Mouse (Mus musculus): Measurements from ENCODE around the gene Cyp2e1. TPM values are rescaled to one million over a fixed set of nuclear protein-coding genes. Genes with fewer than 3 reads are reported as not detected.

The Cyp2e1 gene
- polyA plus RNA-seq, 1 experiment from 2014 or later = not detected

GRCm38 (mm10) chr7:140765888-140766739 is 2.6 kb downstream of the Cyp2e1 start:
- WGBS (ENCODE audit: insufficient replicate concordance) = 47% methylated on average over 12 of the region's 12 CpGs
- no peak overlapping the region for H3K27ac ChIP-seq
- no peaks in the 10 kb centered on the region for H3K4me1 ChIP-seq
- H3K36me3 ChIP-seq = no peaks in the 10 kb centered on the region
- no peaks in the 10 kb centered on the region for H3K9me3 ChIP-seq (replicated peaks)
- H3K4me2 ChIP-seq = no peak overlapping the region
- H3K9ac ChIP-seq = no peak overlapping the region
- no peaks in the 10 kb centered on the region for H3K27me3 ChIP-seq (replicated peaks)
- no peak for ATAC-seq
- H3K4me3 ChIP-seq = no peak overlapping the region

DNA sequence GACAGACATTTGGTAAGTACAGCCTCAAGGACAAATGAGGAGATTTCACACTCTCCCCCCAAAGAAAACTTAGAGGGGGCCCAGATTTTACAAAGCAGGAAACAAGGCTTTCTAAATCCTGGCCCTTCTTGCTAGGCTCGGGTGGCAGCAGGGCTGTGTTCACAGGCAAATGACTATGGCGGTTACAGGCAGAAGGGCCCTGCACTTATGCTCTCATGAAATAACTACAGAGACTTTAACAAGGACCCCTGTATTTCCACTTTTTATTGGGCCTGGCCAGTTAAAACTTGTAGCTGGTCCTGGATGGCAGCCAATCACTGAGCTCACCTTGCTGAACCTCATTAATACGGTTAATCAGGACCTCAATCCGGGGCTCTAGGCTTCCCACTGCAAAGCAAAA is 17.0 kb downstream of the Cyp2e1 start:
- H3K36me3 ChIP-seq = no peaks in the 10 kb centered on the region
- no peaks in the 10 kb centered on the region for H3K9me3 ChIP-seq (replicated peaks)
- no peak overlapping the region for H3K9ac ChIP-seq
- no peaks in the 10 kb centered on the region for H3K4me1 ChIP-seq
- no peak for ATAC-seq
- 64% methylated on average over 4 of the region's 4 CpGs for WGBS (ENCODE audit: insufficient replicate concordance)
- no peak overlapping the region for H3K4me3 ChIP-seq
- no peaks in the 10 kb centered on the region for H3K27me3 ChIP-seq (replicated peaks)
- no peak overlapping the region for H3K4me2 ChIP-seq
- no peak overlapping the region for H3K27ac ChIP-seq

- 63% methylated on average over 33 of the region's 33 CpGs for WGBS (ENCODE audit: insufficient replicate concordance)
- H3K9me3 ChIP-seq (replicated peaks) = no peaks in the 10 kb centered on the region
- H3K4me3 ChIP-seq = no peak within 1 kb of the TSS
- no peaks in the 10 kb centered on the region for H3K36me3 ChIP-seq
- ATAC-seq = no peak
- H3K4me2 ChIP-seq = no peak within 1 kb of the TSS
- no peaks in the 10 kb centered on the region for H3K27me3 ChIP-seq (replicated peaks)
- no peak within 1 kb of the TSS for H3K9ac ChIP-seq
- no peaks in the 10 kb centered on the region for H3K4me1 ChIP-seq
- no peak within 1 kb of the TSS for H3K27ac ChIP-seq
Measured at GRCm38 (mm10) chr7:140787406-140788052, 24.0 kb downstream of the Cyp2e1 start, which contains the start of gene Syce1. Syce1 (minus strand) TSS chr7:140787852.

GRCm38 (mm10) chr7:140788053-140788435 is 24.5 kb downstream of the Cyp2e1 start:
- Histone ChIP-seq H3K27ac (no peak overlapping the region), H3K4me2 (no peak overlapping the region), H3K9ac (no peak overlapping the region), H3K4me3 (no peak overlapping the region), H3K27me3 (replicated peaks) (no peaks in the 10 kb centered on the region), H3K9me3 (replicated peaks) (no peaks in the 10 kb centered on the region), H3K4me1 (no peaks in the 10 kb centered on the region), H3K36me3 (no peaks in the 10 kb centered on the region)
- WGBS (ENCODE audit: insufficient replicate concordance) = 71% methylated on average over 7 of the region's 7 CpGs
- no peak for ATAC-seq

DNA sequence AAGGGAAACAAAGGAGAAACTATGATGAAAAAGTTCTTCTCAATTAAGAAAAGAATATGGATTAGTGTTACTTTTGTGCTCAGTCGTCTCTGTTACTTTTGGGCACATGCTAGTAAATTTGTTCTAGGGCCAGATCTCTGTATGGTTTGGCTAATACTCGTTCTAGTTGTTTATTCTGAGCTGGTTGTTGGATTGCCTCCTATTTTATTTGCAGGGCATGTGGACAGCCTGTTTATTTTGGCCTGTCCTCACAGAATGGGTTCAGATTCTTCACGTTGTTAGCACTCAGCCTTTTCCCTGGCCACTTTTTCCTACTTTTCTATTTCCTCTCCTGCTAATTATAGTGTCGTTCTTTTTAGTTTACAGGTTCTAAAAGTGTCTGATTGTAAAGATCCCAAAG is 30.0 kb downstream of the Cyp2e1 start:
- 53% methylated on average over 4 of the region's 4 CpGs for WGBS (ENCODE audit: insufficient replicate concordance)
- no peak overlapping the region for H3K4me3 ChIP-seq
- ATAC-seq = no peak
- no peak overlapping the region for H3K9ac ChIP-seq
- H3K36me3 ChIP-seq = no peaks in the 10 kb centered on the region
- no peak overlapping the region for H3K27ac ChIP-seq
- no peaks in the 10 kb centered on the region for H3K4me1 ChIP-seq
- H3K27me3 ChIP-seq (replicated peaks) = no peaks in the 10 kb centered on the region
- H3K9me3 ChIP-seq (replicated peaks) = no peaks in the 10 kb centered on the region
- H3K4me2 ChIP-seq = no peak overlapping the region

DNA sequence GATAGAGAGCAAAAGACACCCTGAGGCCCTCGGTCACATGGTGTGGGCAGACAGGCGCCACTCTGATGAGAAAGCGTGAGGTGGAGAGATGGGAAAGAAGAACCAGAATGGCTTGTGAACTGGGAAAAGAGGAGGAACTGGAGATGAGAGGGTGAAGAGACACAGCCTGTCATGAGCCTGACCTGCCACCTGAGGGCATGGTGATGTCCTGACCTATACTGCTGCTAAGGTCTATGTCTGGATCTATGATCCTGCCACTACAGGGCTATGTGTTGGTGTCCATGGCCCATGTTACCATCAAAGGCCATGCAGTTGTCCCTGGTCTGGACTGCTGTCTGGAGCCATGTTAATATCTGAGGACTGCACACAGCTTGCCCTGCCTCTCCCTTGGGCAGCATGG is 34.1 kb downstream of the Cyp2e1 start:
- no peaks in the 10 kb centered on the region for H3K27me3 ChIP-seq (replicated peaks)
- H3K4me1 ChIP-seq = no peaks in the 10 kb centered on the region
- H3K4me3 ChIP-seq = no peak overlapping the region
- 74% methylated on average over 3 of the region's 3 CpGs for WGBS (ENCODE audit: insufficient replicate concordance)
- no peaks in the 10 kb centered on the region for H3K36me3 ChIP-seq
- no peak overlapping the region for H3K9ac ChIP-seq
- H3K27ac ChIP-seq = no peak overlapping the region
- no peak for ATAC-seq
- H3K4me2 ChIP-seq = no peak overlapping the region
- H3K9me3 ChIP-seq (replicated peaks) = no peaks in the 10 kb centered on the region

- Histone ChIP-seq H3K4me1 (no peaks in the 10 kb centered on the region), H3K27ac (no peak overlapping the region), H3K27me3 (replicated peaks) (no peaks in the 10 kb centered on the region), H3K9ac (no peak overlapping the region), H3K36me3 (no peaks in the 10 kb centered on the region), H3K4me2 (no peak overlapping the region), H3K4me3 (no peak overlapping the region), H3K9me3 (replicated peaks) (no peaks in the 10 kb centered on the region)
- 53% methylated on average over 2 of the region's 2 CpGs for WGBS (ENCODE audit: insufficient replicate concordance)
- ATAC-seq = no peak
Measured at GRCm38 (mm10) chr7:140798212-140798611, 34.7 kb downstream of the Cyp2e1 start.

GRCm38 (mm10) chr7:140802629-140803028 is 39.1 kb downstream of the Cyp2e1 start:
- no peak overlapping the region for H3K4me2 ChIP-seq
- no peak overlapping the region for H3K9ac ChIP-seq
- 67% methylated on average over 6 of the region's 6 CpGs for WGBS (ENCODE audit: insufficient replicate concordance)
- H3K4me1 ChIP-seq = no peaks in the 10 kb centered on the region
- H3K27ac ChIP-seq = no peak overlapping the region
- H3K36me3 ChIP-seq = no peaks in the 10 kb centered on the region
- H3K4me3 ChIP-seq = no peak overlapping the region
- no peaks in the 10 kb centered on the region for H3K27me3 ChIP-seq (replicated peaks)
- no peaks in the 10 kb centered on the region for H3K9me3 ChIP-seq (replicated peaks)
- ATAC-seq = no peak

- Histone ChIP-seq H3K9me3 (replicated peaks) (no peaks in the 10 kb centered on the region), H3K36me3 (no peaks in the 10 kb centered on the region), H3K27ac (no peak overlapping the region), H3K27me3 (replicated peaks) (no peaks in the 10 kb centered on the region), H3K9ac (no peak overlapping the region), H3K4me1 (no peaks in the 10 kb centered on the region), H3K4me3 (no peak overlapping the region), H3K4me2 (no peak overlapping the region)
- 8% methylated on average over 1 of the region's 1 CpGs for WGBS (ENCODE audit: insufficient replicate concordance)
- peak; percentile 54 for ATAC-seq
Measured at GRCm38 (mm10) chr7:140805704-140806103, 42.2 kb downstream of the Cyp2e1 start.

DNA sequence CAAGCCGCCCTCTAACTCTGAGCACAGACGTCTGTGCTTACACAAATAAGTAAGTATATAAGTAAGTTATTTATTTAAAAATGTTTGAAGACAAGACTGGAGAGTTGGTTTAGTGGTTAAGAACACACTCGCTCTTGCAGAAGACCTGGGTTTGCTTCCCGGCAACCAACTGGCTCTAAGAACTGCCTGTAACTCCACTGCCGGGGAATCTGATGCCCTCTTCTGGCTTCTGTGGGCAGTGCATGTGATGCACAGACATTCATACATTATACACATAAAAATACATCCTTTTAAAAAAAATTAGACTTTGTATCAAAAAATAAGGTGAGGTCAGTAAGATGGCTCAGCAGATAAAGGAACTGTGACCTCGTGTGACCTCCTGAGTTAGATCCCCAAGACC is 47.0 kb downstream of the Cyp2e1 start:
- H3K36me3 ChIP-seq = no peaks in the 10 kb centered on the region
- H3K27me3 ChIP-seq (replicated peaks) = no peaks in the 10 kb centered on the region
- H3K4me2 ChIP-seq = no peak overlapping the region
- WGBS (ENCODE audit: insufficient replicate concordance) = 72% methylated on average over 6 of the region's 6 CpGs
- H3K4me3 ChIP-seq = no peak overlapping the region
- no peak overlapping the region for H3K27ac ChIP-seq
- H3K9me3 ChIP-seq (replicated peaks) = no peaks in the 10 kb centered on the region
- H3K4me1 ChIP-seq = no peaks in the 10 kb centered on the region
- H3K9ac ChIP-seq = no peak overlapping the region
- ATAC-seq = no peak

- no peaks in the 10 kb centered on the region for H3K36me3 ChIP-seq
- WGBS (ENCODE audit: insufficient replicate concordance) = 79% methylated on average over 13 of the region's 13 CpGs
- H3K4me2 ChIP-seq = no peak overlapping the region
- no peak overlapping the region for H3K9ac ChIP-seq
- H3K4me1 ChIP-seq = no peaks in the 10 kb centered on the region
- H3K27me3 ChIP-seq (replicated peaks) = no peaks in the 10 kb centered on the region
- no peaks in the 10 kb centered on the region for H3K9me3 ChIP-seq (replicated peaks)
- H3K4me3 ChIP-seq = no peak overlapping the region
- H3K27ac ChIP-seq = no peak overlapping the region
- ATAC-seq = no peak
Measured at GRCm38 (mm10) chr7:140811714-140812113, 48.2 kb downstream of the Cyp2e1 start.

GRCm38 (mm10) chr7:140812850-140813249 is 49.3 kb downstream of the Cyp2e1 start:
- no peaks in the 10 kb centered on the region for H3K9me3 ChIP-seq (replicated peaks)
- H3K27me3 ChIP-seq (replicated peaks) = no peaks in the 10 kb centered on the region
- H3K4me2 ChIP-seq = no peak overlapping the region
- no peaks in the 10 kb centered on the region for H3K36me3 ChIP-seq
- 79% methylated on average over 12 of the region's 12 CpGs for WGBS (ENCODE audit: insufficient replicate concordance)
- H3K9ac ChIP-seq = no peak overlapping the region
- H3K4me3 ChIP-seq = no peak overlapping the region
- no peak for ATAC-seq
- no peak overlapping the region for H3K27ac ChIP-seq
- no peaks in the 10 kb centered on the region for H3K4me1 ChIP-seq
